Mouse (Mus musculus): Measurements from ENCODE around the gene Ciao2a. TPM values are rescaled to one million over a fixed set of nuclear protein-coding genes. Genes with fewer than 3 reads are reported as not detected.

Gene Ciao2a
- polyA plus RNA-seq, 1 experiment from 2014 or later, result 89.0 TPM

GRCm38 (mm10) chr9:66173316-66173855 is 47.0 kb downstream of the Ciao2a start:
- Histone ChIP-seq H3K27me3 (no peaks in the 10 kb centered on the region), H3K4me2 (replicated peaks) (no peak overlapping the region), H3K36me3 (no peaks in the 10 kb centered on the region), H3K27ac (replicated peaks) (no peak overlapping the region), H3K9ac (replicated peaks) (no peak overlapping the region), H3K4me3 (no peak overlapping the region), H3K9me3 (no peaks in the 10 kb centered on the region), H3K4me1 (peaks cover 4% of the 10 kb centered on the region)
- 92% methylated on average over 5 of the region's 5 CpGs for WGBS
- ATAC-seq (replicated peaks), result no peak

GRCm38 (mm10) chr9:66174985-66175384 is 48.6 kb downstream of the Ciao2a start:
- H3K27me3 ChIP-seq, result no peaks in the 10 kb centered on the region
- WGBS, result 89% methylated on average over 3 of the region's 3 CpGs
- no peak overlapping the region for H3K27ac ChIP-seq (replicated peaks)
- H3K9ac ChIP-seq (replicated peaks), result no peak overlapping the region
- no peaks in the 10 kb centered on the region for H3K36me3 ChIP-seq
- no peak overlapping the region for H3K4me3 ChIP-seq
- no peak overlapping the region for H3K4me2 ChIP-seq (replicated peaks)
- no peak for ATAC-seq (replicated peaks)
- peaks cover 4% of the 10 kb centered on the region for H3K4me1 ChIP-seq
- no peaks in the 10 kb centered on the region for H3K9me3 ChIP-seq

GRCm38 (mm10) chr9:66177975-66178374 is 51.6 kb downstream of the Ciao2a start:
- 22% methylated on average over 1 of the region's 1 CpGs for WGBS
- no peaks in the 10 kb centered on the region for H3K36me3 ChIP-seq

GRCm38 (mm10) chr9:66179795-66180194 is 53.4 kb downstream of the Ciao2a start:
- H3K4me1 ChIP-seq, result no peaks in the 10 kb centered on the region
- no peaks in the 10 kb centered on the region for H3K27me3 ChIP-seq
- no peak overlapping the region for H3K27ac ChIP-seq (replicated peaks)
- no peak for ATAC-seq (replicated peaks)
- H3K36me3 ChIP-seq, result no peaks in the 10 kb centered on the region
- no peak overlapping the region for H3K4me3 ChIP-seq
- H3K9me3 ChIP-seq, result no peaks in the 10 kb centered on the region
- H3K4me2 ChIP-seq (replicated peaks), result no peak overlapping the region
- H3K9ac ChIP-seq (replicated peaks), result no peak overlapping the region
- WGBS, result 94% methylated on average over 6 of the region's 6 CpGs

More at GRCm38 (mm10) chr9:66177975-66178374, 51.6 kb downstream of the Ciao2a start:
- Histone ChIP-seq H3K4me3 (no peak overlapping the region), H3K27ac (replicated peaks) (no peak overlapping the region), H3K4me1 (no peaks in the 10 kb centered on the region), H3K9me3 (no peaks in the 10 kb centered on the region), H3K27me3 (no peaks in the 10 kb centered on the region), H3K4me2 (replicated peaks) (no peak overlapping the region), H3K9ac (replicated peaks) (no peak overlapping the region)
- no peak for ATAC-seq (replicated peaks)

DNA sequence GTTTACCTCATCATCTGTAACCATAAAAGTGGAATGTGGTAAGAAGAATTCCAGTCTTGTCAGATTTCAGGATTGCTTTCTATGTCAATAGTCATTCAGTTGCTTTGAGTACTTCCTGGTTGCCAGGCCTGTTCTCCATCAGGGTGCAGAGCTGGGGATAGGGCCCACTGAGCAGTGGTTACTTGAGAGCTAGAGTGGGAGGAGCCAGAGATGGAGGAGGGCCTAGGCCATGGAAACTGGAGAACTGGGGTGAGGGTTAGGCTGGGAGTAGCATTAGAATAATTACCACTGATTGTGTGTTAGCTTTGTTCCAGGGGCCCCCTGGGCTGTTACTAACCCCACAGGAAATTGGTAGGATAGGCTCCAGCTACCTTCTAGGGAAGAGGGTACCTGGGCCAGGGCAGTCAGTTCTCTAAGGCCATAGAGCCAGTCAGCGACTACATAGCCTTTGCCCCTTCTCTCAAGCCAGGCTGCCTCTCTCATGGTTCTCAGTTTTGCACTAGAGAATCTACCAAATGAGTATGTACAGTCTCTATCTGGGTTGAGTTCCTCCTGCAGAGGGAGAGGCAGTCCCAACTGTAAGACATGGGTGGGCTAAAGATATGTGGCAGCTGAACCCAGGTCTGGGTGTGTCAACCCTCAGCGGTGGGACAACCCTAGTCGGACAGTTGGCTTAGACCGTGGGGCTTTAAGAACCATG is 54.9 kb downstream of the Ciao2a start:
- 85% methylated on average over 4 of the region's 4 CpGs for WGBS
- H3K36me3 ChIP-seq, result no peaks in the 10 kb centered on the region
- H3K4me1 ChIP-seq, result no peaks in the 10 kb centered on the region
- no peak overlapping the region for H3K9ac ChIP-seq (replicated peaks)
- no peak overlapping the region for H3K4me2 ChIP-seq (replicated peaks)
- no peak overlapping the region for H3K27ac ChIP-seq (replicated peaks)
- no peaks in the 10 kb centered on the region for H3K9me3 ChIP-seq
- no peaks in the 10 kb centered on the region for H3K27me3 ChIP-seq
- no peak overlapping the region for H3K4me3 ChIP-seq
- ATAC-seq (replicated peaks), result no peak

DNA sequence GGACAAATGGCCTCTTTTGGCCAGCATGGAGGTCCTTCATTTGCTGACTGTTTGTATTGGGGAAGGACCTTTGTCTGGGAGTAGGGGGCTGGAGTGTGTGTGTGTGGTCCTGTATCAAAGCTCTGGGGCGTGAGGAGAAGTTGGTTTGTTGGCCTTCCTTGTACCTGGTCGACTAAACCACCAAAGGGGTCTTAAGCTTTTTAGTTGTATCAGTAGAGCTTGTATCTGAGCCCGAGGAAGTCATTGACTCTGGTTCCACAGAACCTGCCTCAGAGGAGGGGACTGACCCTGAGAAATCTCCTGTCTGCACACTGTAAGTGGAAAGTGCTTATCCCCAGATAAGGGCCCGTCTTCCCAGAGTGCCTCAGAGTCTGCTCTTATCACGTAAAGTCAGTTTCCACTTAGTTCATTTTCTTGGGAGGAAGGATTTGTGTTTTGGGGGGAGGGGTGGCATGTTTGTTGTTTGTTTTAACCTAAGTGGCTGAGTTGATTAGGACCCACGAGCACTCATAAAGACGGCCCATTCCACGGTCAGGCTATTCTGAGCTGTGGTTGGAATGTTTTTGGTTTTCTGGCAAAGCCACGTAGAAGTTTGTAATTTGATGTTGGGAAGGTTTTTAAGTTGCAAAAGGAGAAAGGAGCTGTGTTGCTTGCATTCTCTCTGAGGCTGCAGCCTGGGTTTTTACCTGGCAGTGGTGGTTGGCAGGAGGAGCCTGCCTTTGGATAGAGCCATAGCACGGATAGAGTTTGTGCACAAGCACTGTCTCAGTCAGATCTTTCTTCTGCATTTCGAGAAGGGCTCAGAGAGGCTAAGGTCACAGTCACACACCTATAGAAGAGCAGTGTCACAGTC is 55.6 kb downstream of the Ciao2a start:
- Histone ChIP-seq H3K27me3 (no peaks in the 10 kb centered on the region), H3K4me1 (peaks cover 5% of the 10 kb centered on the region), H3K36me3 (no peaks in the 10 kb centered on the region), H3K4me3 (no peak overlapping the region), H3K4me2 (replicated peaks) (no peak overlapping the region), H3K27ac (replicated peaks) (no peak overlapping the region), H3K9me3 (no peaks in the 10 kb centered on the region), H3K9ac (replicated peaks) (no peak overlapping the region)
- WGBS, result 73% methylated on average over 11 of the region's 11 CpGs
- ATAC-seq (replicated peaks), result no peak

GRCm38 (mm10) chr9:66182679-66182993 is 56.2 kb downstream of the Ciao2a start:
- Histone ChIP-seq H3K9ac (replicated peaks) (no peak overlapping the region), H3K4me3 (no peak overlapping the region), H3K4me2 (replicated peaks) (no peak overlapping the region), H3K27ac (replicated peaks) (no peak overlapping the region), H3K4me1 (peaks cover 5% of the 10 kb centered on the region), H3K27me3 (no peaks in the 10 kb centered on the region), H3K36me3 (no peaks in the 10 kb centered on the region), H3K9me3 (no peaks in the 10 kb centered on the region)
- no peak for ATAC-seq (replicated peaks)
- WGBS, result 76% methylated on average over 3 of the region's 3 CpGs

- no peaks in the 10 kb centered on the region for H3K36me3 ChIP-seq
- H3K9me3 ChIP-seq, result no peaks in the 10 kb centered on the region
- no peak overlapping the region for H3K4me2 ChIP-seq (replicated peaks)
- no peak for ATAC-seq (replicated peaks)
- H3K27ac ChIP-seq (replicated peaks), result no peak overlapping the region
- H3K4me1 ChIP-seq, result peaks cover 5% of the 10 kb centered on the region
- 91% methylated on average over 3 of the region's 3 CpGs for WGBS
- H3K4me3 ChIP-seq, result no peak overlapping the region
- H3K27me3 ChIP-seq, result no peaks in the 10 kb centered on the region
- H3K9ac ChIP-seq (replicated peaks), result no peak overlapping the region
These were observed 56.6 kb downstream of the Ciao2a start for GRCm38 (mm10) chr9:66183023-66183422.

DNA sequence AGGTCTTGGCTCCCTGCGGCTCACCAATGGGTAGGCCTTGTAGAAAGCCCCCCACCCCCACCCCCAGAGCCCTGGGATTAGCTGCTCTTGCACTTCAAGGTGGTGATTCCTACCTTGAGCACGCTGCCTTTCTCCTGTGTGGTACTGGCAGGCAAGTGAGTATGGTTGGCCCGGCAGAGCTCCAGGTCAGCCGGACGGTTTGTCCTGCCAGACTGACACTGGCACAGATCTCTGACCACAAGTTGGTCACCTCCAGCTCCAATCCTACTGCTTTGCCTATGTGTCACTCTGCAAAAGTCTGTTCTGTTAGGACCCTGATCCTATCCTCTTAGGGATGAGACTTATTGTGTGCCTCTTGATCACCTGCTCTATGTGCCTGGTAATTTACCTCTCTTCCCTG is 58.2 kb downstream of the Ciao2a start:
- Histone ChIP-seq H3K27me3 (no peaks in the 10 kb centered on the region), H3K4me2 (replicated peaks) (no peak overlapping the region), H3K36me3 (no peaks in the 10 kb centered on the region), H3K27ac (replicated peaks) (no peak overlapping the region), H3K4me3 (no peak overlapping the region), H3K4me1 (peaks cover 5% of the 10 kb centered on the region), H3K9ac (replicated peaks) (no peak overlapping the region), H3K9me3 (no peaks in the 10 kb centered on the region)
- no peak for ATAC-seq (replicated peaks)
- 66% methylated on average over 5 of the region's 5 CpGs for WGBS

DNA sequence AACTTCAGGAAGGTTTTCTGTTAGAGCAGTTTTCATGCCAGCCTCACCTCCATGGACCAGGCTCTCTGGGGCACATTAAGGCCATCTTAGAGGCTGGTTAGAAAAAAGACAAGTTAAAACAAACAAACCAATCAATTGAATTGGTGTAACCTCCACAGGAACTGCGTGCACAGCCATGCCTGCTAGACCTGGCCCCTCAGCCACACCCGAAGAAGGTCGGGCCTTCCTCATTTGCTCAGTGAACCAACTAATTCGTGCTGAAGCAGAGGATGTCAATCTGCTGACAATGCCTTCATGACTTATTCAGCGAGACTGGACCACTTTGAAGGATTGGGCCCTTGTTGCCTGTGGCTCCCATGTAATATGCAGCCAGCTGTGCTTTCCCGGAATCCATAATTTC is 60.0 kb downstream of the Ciao2a start:
- Histone ChIP-seq H3K9ac (replicated peaks) (no peak overlapping the region), H3K4me3 (no peak overlapping the region), H3K27me3 (no peaks in the 10 kb centered on the region), H3K36me3 (no peaks in the 10 kb centered on the region), H3K9me3 (no peaks in the 10 kb centered on the region), H3K4me1 (peaks cover 5% of the 10 kb centered on the region), H3K27ac (replicated peaks) (no peak overlapping the region), H3K4me2 (replicated peaks) (no peak overlapping the region)
- WGBS, result 11% methylated on average over 6 of the region's 6 CpGs
- ATAC-seq (replicated peaks), result no peak

Data from forebrain, embryonic 15.5 days (tissue).